Mouse (Mus musculus) brain, embryonic 14.5 days (tissue): Measurements from ENCODE around the gene Fbln7.

ENCODE experiments used
- CTCF ChIP-seq: fragments of 200-500 bp; IDR thresholded peaks from 2 replicates; pipeline ENCODE4 v1.5.1; 2012; ENCODE audit warnings: inconsistent platforms, mild to moderate bottlenecking, moderate library complexity, borderline replicate concordance; ENCODE audit not compliant: insufficient read depth, insufficient read length; ENCODE audit errors: extremely low read depth
- POLR2A ChIP-seq: fragments of 200-500 bp; IDR thresholded peaks from 2 replicates; pipeline ENCODE4 v1.6.1; 2012; ENCODE audit warnings: mild to moderate bottlenecking, inconsistent platforms, borderline replicate concordance; ENCODE audit not compliant: poor library complexity, insufficient read depth, insufficient read length, severe bottlenecking; ENCODE audit errors: extremely low read depth

GRCm38 (mm10) chr2:128817387-128817785 is 45.4 kb upstream of the Fbln7 start:
- TF ChIP-seq POLR2A = no peak
- TF ChIP-seq CTCF = peak; percentile 34
